Mouse (Mus musculus) kidney, adult 2 months (tissue): Measurements from ENCODE around the gene Herc1.

Experiments used
- CTCF ChIP-seq: fragments of 200-500 bp; conservative IDR thresholded peaks from 2 replicates; pipeline ENCODE4 v1.5.1; 2011; ENCODE audit warnings: low read depth, mild to moderate bottlenecking, control low read depth, low read length, moderate library complexity, mixed read lengths; ENCODE audit not compliant: insufficient read depth, insufficient read length
- POLR2A ChIP-seq: fragments of 200-500 bp; IDR thresholded peaks from one replicate; pipeline ENCODE4 v1.6.1; 2011; ENCODE audit warnings: low read depth, low read length, control low read depth

GRCm38 (mm10) chr9:66504518-66504917, 154.3 kb downstream of the Herc1 start:
- TF ChIP-seq CTCF = no peak
- no peak for TF ChIP-seq POLR2A
